Mouse (Mus musculus): ENCODE measurements around the gene Prickle2.

The Prickle2 gene

GRCm38 (mm10) chr6:92346729-92347128 is 359.2 kb downstream of the Prickle2 start:
- peak; percentile 3 for DNase-seq

- DNase-seq, result peak; percentile 1
Measured at GRCm38 (mm10) chr6:92345151-92345550, 360.8 kb downstream of the Prickle2 start.

- peak; percentile 12 for DNase-seq
Measured at GRCm38 (mm10) chr6:92344588-92344987, 361.4 kb downstream of the Prickle2 start.
